ENCODE assay signal across 19 mouse cellular contexts in the genomic region with DNA sequence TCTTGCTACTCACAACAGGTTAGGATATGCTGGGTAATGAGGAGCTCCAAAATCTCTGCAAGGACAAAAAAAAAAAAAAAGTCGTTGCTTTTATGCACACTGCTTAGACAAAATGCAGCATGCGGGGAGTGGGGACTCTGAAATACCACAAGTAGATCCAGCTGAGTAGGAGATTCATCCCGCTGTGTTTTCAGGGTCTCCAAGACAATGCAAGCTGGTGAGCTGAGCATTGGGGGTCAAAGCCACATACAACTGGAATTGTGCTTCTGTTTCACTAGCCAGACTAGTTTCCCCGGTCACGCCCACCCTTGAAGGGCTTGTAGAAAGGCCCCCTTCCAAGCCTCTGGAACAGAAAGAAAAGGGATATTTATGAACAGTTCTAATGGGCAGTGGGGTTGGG.
DNase-seq lines count a peak whose midpoint lies in the region; ATAC-seq and TF ChIP-seq lines count a peak whose summit lies in the region.
"Had no signal": no experiment of that assay in that cellular context is flagged by ENCODE, and none has a peak within 500 bp of the region (broad histone marks: within the 10 kb centered on the region; RNA-seq: fewer than 3 reads in every experiment).

No protein-coding gene starts in this region.

- DNase-seq in cerebellum, adult 11-12 months: peak; percentile 5
- no peak for DNase-seq in cerebellum, adult 8-10 months
- peak; percentile 2 for DNase-seq in hindbrain, embryonic 10.5 days (ENCODE audit: low spot score)
- DNase-seq in hindbrain, postnatal 0 days (ENCODE audit: low spot score): no peak
- DNase-seq in ES-CJ7 (ENCODE audit: low read depth, low spot score) (peak; percentile 81), ZHBTc4 (ENCODE audit: low read depth, low spot score) (peak; percentile 85)
- DNase-seq in ovary, adult 18-20 months (ENCODE audit: low spot score): no peak
- DNase-seq: adrenal gland, postnatal 10 days; adrenal gland, postnatal 36 days; cerebellum, postnatal 36 days; embryo, embryonic 11 days; gastrocnemius, postnatal 25 days had no signal

- H3K27ac ChIP-seq in hindbrain, embryonic 10.5 days: no peak overlapping the region
- no peak overlapping the region for H3K27ac ChIP-seq in hindbrain, postnatal 0 days
- H3K27ac ChIP-seq: forebrain, embryonic 10.5 days; forebrain, embryonic 15.5 days; hindbrain, embryonic 13.5 days had no signal

- H3K4me1 ChIP-seq in hindbrain, embryonic 10.5 days (replicated peaks): peaks cover 8% of the 10 kb centered on the region
- no peaks in the 10 kb centered on the region; the same call in 1 of the 2 replicates for H3K4me1 ChIP-seq in hindbrain, postnatal 0 days (ENCODE audit: insufficient read depth, low read length)
- H3K4me1 ChIP-seq: forebrain, embryonic 15.5 days; hindbrain, embryonic 13.5 days had no signal

- no peaks in the 10 kb centered on the region for H3K9me3 ChIP-seq in hindbrain, embryonic 10.5 days
- no peaks in the 10 kb centered on the region for H3K9me3 ChIP-seq in hindbrain, postnatal 0 days (ENCODE audit: low read length)
- H3K9me3 ChIP-seq: forebrain, embryonic 10.5 days; forebrain, embryonic 15.5 days; hindbrain, embryonic 13.5 days had no signal

- no peaks in the 10 kb centered on the region for H3K36me3 ChIP-seq in hindbrain, embryonic 10.5 days
- no peaks in the 10 kb centered on the region for H3K36me3 ChIP-seq in hindbrain, postnatal 0 days (ENCODE audit: insufficient read depth, low read length)
- H3K36me3 ChIP-seq: forebrain, embryonic 10.5 days; forebrain, embryonic 15.5 days; hindbrain, embryonic 13.5 days had no signal

- no peak overlapping the region for H3K9ac ChIP-seq in hindbrain, postnatal 0 days (replicated peaks; ENCODE audit: low read length)
- H3K9ac ChIP-seq: forebrain, embryonic 15.5 days; hindbrain, embryonic 13.5 days had no signal

- TF ChIP-seq CTCF in hindbrain, postnatal 0 days (IDR thresholded peaks at IDR 0.05; ENCODE audit: low read depth): no peak

- 38% methylated on average over 5 of the region's 5 CpGs for WGBS in hindbrain, embryonic 10.5 days
- WGBS in hindbrain, postnatal 0 days: 26% methylated on average over 5 of the region's 5 CpGs

- no peak for ATAC-seq in hindbrain, postnatal 0 days
- ATAC-seq: forebrain, embryonic 15.5 days; hindbrain, embryonic 16.5 days; inflammation-experienced regulatory T-cells, adult 6 months; intestine, embryonic 16.5 days had no signal

- no peaks in the 10 kb centered on the region for H3K27me3 ChIP-seq in hindbrain, embryonic 10.5 days (ENCODE audit: insufficient read depth, poor library complexity, severe bottlenecking)
- H3K27me3 ChIP-seq in hindbrain, postnatal 0 days (ENCODE audit: insufficient read depth, low read length): no peaks in the 10 kb centered on the region
- H3K27me3 ChIP-seq: forebrain, embryonic 15.5 days; hindbrain, embryonic 13.5 days had no signal

- no peak overlapping the region for H3K4me2 ChIP-seq in hindbrain, postnatal 0 days (ENCODE audit: low read depth, low read length)
- H3K4me2 ChIP-seq: forebrain, embryonic 15.5 days; heart, embryonic 11.5 days; hindbrain, embryonic 13.5 days had no signal

- no peak overlapping the region for H3K4me3 ChIP-seq in hindbrain, embryonic 10.5 days
- H3K4me3 ChIP-seq in hindbrain, postnatal 0 days (ENCODE audit: low read length): no peak overlapping the region
- H3K4me3 ChIP-seq: forebrain, embryonic 10.5 days; forebrain, embryonic 15.5 days; hindbrain, embryonic 13.5 days had no signal

Comparison
In these comparisons a context has a peak if more than half of its experiments do, and no peak if none do; other contexts are left out.
1. DNase-seq: peak in cerebellum, adult 11-12 months (single experiment), hindbrain, embryonic 10.5 days (single experiment), ES-CJ7 (single experiment) and ZHBTc4 (single experiment); none in cerebellum, adult 8-10 months (single experiment), hindbrain, postnatal 0 days (single experiment) and ovary, adult 18-20 months (single experiment).